Mouse (Mus musculus): ENCODE measurements at regions not wholly inside any gene's neighbourhood (a gene's known extent, or its start where the extent isn't known, plus 50 kb on each side); places are given as distances from the start of the nearest gene placed in this dataset.

DNA sequence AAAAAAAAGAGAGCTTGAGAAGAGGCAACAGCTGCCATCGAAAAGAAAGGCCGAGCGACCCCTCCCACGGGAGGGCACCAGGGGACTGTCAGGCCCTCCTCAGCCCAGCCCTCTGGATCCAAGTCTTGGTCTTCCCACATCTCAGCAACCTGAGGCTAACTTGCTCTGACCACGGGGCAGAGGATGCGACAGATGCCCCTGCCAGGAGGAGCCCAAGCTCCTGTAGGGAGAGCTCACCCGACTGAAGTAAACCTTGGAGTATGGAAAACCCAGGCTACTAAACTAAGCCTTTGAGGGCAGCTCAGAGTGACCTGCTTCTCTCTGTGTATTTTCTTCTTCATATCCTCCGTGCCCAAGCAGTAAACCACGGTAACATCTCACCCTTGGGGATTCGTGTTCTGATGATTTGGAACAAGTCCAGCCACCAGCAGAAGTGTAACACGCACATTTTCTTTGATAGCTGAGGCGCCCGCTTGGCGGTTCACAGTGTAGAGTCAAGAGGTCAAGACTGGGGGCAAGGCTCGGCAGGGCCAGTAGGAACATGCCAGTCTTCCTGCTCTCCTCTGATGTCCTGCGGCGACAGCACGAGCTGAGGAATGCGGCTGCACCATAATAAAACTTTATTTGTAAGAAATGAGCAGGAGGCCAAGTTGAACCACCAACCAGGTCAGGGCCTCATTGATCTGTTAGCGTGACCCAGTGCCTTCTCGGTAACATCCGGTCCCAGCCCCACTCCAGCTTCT, 59.0 kb upstream of the A530016L24Rik start:
- TF ChIP-seq CTCF (IDR thresholded peaks at IDR 0.05; ENCODE audit: low read depth) (no peak), EP300 (IDR thresholded peaks at IDR 0.05; ENCODE audit: low read depth) (no peak)

Measured in heart, postnatal 0 days (tissue).